Mouse (Mus musculus) neutrophil, adult 5-6 weeks (primary cell): ENCODE results near the gene Gpr84. TPM values are rescaled to one million over a fixed set of nuclear protein-coding genes. Genes with fewer than 3 reads are reported as not detected.

Experiments used
- ATAC-seq: fragments of 151-379, 151-347 bp; 2 replicates; pipeline ENCODE4 v1.8.0; 2017; ENCODE audit warnings: mild to moderate bottlenecking, moderate TSS enrichment; ENCODE audit not compliant: insufficient number of reproducible peaks, poor library complexity, low FRiP score, severe bottlenecking; ENCODE audit errors: extremely low read depth
- total RNA-seq: library from RNA; stranded (forward); fragments of 200-1000 nt; gene quantifications from 2 replicates; pipeline ENCODE4 v1.2.3, GENCODE M21; 2017

Gpr84 gene
- 0.49 TPM in 1 of 2 replicates, not detected in the other for total RNA-seq

DNA sequence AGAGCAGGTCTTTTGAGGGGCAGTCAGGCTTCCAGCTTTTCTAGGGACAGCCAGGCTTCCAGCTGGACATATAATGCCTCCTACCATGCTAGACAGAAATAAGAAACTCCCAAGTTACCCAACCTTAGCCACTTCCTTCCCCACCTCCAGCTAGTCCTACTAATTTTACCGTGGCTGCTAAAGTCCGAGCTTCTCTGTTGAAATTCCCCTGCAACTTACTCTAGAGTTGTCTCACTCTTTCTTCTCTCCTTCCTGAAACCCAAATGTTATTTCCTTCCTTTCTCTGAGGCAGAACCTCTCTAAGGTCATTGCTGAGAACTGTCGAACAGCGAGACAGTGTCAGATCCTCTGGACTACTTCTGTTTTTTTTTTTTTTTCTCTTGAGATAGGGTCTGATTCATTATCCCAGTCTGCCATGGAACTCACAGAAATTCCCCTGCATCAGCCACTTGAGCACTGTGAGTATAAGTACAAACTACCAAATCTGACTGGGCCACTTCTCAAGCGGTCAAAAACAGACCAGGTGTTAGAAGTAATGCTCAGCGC, at the start of gene Gpr84:
Gene Gpr84, minus strand, starts transcription at position 248 of the 546 bp plus-strand sequence.
- no peak for ATAC-seq

DNA sequence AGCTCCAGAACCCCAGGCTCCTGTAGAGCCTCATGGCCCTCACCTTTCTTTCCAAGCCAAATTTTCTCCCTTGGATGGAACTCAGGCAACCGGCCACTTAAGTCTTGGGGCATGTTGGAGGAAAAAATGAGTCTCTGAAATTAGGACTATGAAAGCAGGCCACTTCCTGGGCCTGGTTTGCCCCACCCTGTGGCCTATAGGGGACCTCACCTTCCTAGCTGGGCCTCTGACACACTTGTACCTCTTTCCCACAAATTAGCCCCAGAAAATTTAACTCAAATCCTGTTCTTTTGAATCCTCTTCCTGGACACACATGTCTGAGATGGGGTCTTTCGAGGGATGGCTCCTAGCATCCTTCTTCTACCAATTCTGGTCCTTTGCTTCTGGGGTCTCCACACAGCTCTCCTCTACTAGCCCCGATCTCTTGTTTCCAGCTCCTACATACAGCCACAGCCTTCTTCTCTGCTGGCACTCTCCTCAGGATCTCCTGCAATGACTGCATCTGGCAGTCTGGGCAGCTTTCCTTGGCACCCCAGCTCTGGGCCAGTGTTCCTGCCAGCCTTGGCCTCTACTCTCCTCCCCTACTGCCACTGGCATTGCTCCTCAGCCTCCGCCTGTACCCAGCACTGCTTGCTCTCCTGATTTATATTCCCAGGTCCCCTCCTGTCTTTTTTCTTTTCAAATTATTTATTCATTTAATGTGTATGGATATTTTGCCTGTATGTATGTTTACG, 49.6 kb upstream of the Gpr84 start:
- no peak for ATAC-seq

DNA sequence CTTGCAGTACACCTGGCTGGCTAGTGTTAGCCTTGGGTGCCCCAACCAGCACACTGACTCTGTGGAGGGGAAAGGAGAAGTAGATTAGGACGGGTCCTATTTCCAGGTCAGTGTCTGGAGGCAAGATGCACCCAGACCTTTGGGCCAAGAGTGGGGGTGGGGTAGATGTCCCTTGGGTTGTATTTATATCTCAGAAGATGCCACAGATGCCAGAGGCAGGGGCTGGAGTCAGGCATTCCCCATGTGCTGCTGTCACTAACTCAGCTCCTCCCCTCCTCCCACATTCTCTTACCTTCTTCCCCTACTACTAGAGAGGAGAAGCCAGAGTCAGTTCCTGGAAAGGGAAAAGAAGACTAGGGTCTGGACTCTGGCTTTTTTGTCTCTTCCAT, 48.7 kb upstream of the Gpr84 start:
- no peak for ATAC-seq

DNA sequence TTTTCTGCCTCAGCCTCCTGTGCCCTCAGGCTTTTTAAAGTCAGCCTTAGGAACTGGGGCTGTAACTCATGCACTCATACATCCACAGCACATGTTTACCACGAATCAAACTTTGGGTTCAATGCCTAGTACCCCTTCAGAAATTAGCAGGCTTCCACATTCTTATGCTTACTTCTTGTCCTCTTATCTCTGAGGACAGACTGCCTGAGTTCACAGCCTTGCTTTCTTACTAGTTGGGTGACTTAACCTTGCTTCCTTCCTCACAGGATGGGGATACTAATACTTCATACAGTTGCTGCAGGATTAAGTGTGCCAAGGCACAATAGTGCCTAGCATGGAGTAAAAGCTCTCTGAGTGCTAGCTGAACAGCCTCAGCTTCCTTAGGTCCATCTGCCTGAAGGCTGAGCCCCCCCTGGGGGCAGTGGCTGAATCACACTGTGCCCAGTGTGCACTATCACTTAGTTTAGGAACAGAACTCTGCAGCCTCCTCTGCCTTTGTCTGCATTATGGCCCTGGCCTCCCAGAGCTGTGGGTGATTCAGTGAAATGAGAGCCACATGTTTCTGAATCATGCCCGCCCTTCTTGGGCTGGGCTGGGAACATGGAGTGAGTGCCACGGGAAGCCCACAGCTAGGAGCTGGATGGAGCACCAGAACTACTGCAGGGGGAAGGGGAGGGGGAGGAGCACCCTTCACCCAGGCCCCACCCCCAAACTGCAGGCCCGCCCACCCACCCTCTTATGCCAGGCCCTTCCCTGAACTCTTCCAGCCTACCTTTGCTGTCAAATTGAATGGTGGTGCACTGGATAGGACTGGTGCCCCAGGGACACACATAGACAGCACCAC, 48.1 kb upstream of the Gpr84 start:
- no peak for ATAC-seq

DNA sequence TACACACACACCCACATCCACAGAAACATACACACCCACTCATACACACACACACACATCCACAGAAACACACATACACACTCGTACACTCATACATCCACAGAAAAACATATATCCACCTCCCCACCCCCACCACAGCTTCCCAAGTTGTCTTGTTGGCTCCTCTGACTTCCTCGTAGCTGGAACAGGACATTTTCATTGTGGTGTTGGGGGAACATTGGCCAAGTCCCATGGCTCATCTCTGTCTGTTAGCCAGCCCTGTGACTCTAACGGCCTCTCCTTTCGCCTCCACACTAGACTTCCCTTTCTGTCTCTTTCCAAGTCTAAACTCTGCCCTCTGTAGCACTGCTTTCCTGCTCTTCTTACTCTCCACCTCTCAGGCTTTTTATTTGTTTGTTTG, 47.4 kb upstream of the Gpr84 start:
- no peak for ATAC-seq

DNA sequence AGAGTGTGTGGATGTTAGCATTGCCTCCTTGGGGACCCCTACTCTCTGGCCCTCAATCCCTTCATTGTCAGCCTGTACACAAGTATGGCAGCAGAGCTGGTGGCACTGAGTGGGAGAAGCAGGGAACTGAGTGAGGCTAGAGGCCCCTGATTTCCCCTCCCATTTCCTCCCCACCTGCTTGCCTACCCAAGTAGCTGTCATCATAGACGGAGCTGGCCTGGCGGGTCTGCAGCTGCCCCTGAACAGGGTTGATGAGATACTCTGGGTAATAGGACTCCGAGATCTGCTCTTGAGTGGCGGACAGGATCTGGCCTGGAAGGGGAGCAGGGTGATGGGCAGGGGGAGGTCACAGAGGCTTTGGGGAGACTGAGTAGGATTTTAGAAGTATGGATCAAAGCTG, 45.7 kb upstream of the Gpr84 start:
- ATAC-seq = no peak

DNA sequence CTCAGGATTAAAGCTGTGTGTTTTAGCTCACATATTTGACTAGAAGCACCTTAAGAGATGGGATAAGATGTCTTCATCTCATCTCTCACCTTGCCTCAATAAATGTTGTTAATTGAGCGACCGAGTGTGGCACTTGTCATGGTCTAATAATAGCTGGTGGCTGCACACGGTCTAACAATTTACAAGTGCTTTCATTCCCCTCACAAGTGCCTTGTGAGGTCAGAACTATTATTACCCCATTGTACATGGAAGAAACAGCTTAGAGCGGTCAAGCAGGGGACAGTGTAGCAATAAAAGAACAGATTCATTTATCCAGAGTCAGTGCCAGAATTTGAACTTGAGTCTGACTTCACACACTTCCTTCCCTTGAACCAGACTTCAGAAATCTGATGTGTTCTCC, 45.0 kb upstream of the Gpr84 start:
- ATAC-seq = no peak

DNA sequence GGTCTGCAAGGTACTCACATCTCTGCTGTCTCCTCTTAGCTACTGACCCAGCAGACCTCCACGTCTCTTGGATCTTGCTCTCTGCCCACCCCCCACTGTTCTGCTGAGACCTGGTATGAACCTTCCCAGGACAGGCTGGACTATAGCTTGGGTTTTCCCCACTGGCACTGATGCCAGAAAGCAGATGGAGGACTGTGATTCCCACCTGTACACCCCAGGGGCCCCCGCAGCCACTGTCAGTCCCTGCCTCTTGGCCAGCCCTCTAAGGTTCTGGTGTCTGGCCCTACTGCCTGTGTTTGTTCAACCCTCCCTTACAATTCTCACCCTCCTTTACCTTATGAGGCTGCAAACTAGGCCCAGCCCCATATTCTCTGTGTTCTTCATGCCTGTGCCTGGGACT, 44.3 kb upstream of the Gpr84 start:
- ATAC-seq = no peak

DNA sequence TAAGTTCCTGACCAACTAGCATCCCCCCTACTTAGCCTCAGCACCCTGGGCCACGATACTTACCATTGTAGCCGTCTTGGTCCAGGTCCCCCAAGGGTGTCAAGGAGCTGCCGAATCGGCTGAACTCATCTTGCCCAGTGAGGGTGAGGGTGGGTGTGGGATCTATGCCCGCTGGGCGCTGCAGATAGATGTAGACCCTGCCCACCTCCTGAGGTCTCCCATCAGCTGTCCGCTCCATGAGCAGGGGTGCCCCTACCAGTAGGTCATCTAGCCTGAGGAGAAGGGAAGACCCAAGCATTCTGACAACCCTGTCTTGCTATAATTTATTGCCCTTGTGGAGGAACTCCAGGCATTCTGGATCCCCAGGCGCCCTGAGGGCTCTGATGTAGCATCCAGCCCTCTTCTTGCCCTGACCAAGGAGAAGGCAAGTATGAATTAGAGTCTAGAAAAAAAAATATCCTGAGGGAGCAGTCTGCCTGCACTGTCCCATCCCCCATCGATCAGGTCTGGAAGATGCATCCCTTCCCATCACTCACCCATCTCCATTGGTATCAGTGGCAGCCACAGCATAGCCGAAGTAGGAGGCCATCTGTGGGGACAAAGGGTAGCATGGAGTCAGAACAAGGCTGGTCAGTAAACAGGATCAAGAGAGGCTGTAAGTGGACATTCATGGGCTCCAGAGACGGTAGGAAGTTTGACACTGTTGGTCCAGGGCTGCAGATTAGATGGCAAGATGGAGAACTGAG, 43.3 kb upstream of the Gpr84 start:
- ATAC-seq = no peak

DNA sequence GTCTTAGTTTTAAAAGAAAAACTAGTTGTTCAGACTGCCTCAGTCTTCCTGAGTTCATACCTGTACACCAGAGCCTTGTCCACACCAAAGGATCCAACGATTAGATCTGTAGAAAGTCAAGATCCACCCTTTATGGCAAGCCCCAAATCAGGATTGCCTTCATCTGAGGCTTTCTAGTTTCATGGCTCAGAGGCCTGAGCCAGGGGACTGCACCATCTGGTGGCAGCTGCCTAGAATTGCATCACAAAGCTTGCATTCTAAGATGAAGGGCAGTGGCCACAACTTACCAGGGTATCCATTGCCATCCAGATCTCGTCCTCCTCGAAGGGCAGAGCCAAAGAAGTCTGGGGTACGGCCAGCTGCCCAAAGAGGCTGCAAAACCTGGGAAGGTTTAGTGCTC, 42.4 kb upstream of the Gpr84 start:
- peak; percentile 72 for ATAC-seq

DNA sequence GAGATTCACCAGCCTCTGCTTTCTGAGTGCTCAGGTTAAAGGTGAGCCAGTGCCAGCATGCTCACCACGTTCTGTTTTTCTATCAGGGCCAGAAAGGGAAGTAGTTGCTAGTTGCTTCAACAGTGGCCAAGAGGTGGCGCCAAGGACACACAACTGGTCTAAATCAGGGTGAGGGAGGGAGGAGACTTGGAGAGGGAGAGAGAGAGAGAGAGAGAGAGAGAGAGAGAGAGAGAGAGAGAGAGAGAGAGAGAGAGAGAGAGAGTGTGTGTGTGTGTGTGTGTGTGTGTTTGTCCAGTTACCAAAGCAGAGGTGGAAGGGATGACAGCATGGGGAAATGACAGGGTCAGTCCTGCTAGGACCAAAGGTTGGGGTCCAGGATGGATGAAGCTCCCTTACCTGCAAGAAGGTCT, 36.9 kb upstream of the Gpr84 start:
- peak; percentile 85 for ATAC-seq

DNA sequence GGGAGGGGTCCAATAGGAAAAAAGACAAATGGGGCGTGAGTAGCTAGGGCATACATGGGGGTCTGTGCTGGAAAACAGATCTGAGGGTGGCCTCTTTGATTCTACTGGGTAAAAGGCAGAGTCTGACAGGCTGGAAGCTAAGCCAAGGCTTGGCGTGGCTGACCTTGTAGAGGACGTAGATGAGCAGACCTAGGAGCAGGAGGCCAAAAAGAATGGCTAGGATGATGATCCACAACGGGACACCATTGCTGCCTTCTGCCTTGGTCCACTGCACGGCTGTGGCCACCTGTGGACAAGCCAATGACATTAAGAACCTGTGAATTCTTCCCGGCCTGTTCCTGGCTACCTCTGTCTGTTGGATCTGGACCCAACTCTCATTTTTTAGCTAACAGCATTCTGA, 35.4 kb upstream of the Gpr84 start:
- no peak for ATAC-seq

DNA sequence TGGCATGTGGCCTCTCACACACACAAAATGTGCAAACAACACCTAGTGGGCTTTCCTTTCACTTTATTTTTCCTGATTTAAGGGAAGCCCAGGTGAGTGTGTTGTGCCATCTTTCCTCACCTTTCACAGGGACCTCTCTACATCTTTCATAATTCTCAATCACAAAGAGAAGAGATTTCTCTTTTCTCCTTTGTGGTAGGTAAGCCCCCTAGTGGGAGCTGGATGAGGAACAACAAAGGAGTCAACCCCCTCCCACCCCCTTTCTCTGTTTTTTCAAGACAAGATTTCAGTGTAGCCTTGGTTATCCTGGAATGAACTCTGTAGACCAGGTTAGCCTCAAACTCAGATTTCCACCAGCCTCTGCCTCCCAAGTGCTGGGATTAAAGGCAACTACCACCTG, 33.1 kb upstream of the Gpr84 start:
- ATAC-seq = no peak

DNA sequence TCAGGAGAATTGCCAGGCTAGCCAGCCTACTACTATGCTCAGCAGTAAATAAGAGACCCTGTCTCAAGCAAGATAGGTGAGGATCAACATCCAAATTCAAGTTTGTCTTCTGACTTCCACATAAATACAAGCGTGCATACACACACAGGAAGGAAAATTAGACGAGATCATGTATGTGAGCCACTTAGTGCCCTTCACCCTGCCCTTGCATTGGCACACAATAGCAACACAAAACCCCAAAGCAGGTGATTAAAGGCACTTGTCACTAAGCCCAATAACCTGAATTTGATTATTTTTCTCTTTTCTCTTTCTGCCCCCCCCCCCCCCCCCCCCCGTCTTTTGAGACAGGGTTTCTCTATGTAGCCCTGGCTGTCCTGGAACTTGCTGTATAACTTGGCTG, 32.6 kb upstream of the Gpr84 start:
- ATAC-seq = no peak

DNA sequence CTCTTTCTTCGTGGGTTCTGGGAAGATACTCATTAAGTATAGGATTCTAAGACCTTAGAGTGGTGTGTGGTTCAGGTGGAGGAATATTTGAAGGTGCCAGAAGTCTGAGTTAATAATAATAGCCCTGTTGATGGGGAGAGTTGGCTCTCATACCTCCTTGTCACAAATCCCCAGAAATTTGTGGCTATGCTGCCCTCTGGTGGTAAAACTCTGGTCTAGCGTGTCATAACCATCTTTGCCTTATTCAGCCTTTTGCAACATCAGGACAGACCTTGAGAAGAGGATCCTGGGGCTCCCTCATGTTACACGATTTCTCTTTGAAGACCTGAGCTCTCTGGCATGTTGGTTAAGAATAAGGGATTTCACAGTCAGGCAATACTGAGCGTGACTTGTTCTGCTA, 32.0 kb upstream of the Gpr84 start:
- ATAC-seq = peak; percentile 55; the same call in 1 of the 2 replicates

DNA sequence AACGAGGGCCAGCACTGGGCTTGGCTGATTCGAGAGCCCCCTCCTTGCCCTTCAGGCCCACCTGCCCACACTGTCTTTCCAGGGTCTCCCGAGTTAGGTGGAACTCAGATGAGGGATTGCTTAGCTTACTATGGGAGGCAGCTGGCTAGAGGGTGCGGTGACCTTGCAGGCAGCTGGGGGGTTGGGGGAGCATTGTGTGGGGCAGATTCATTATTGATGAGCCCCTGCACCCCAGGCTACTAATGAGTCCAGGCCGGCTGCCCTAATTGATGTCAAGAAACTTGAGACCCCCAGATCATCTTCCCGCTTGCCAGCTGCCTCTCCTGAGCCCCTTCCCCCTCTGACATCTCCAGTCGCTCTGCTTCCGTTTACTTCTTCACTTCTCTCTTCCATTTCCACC, 31.1 kb upstream of the Gpr84 start:
- ATAC-seq = no peak

DNA sequence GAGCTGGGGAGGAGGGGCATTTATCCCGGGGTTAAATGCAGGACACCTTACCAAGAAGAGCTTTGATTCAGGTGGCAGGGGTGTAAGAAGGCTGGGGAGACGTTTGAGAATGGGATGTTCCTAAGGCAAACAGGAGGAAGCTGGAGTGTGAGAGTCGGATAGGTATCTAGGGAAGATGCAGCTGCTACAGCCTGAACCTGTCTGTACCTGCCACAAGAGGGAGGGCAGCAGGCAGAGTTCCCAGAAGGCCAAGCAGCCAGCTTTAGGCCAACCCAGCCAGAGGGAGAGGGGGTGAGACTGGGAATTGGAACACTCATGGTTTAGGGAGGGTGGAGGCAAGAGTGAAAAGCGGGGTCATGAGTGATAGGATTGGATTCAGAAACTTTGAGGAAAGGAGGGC, 30.4 kb upstream of the Gpr84 start:
- no peak for ATAC-seq

DNA sequence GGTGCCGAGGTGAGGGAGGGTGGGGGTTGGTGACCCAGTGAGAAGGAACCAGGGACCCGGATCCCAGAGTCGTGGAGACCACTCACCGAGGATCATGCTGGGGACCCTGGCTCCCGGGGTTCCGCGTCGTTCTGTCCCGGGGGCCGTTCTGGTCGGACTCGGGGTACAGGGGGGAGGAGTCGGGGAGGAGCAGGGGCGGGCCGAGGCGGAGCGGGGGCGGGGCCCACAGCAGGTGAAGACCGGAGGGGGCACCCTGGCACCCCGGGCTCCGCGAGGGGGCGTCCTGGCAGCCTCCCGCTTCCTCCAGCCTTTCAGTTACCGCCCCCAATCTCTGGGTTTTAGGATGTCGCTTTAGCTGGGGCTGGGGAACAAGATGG, 29.5 kb upstream of the Gpr84 start, which contains the start of gene Zfp385a:
Gene Zfp385a, minus strand, starts transcription at position 133 of the 377 bp plus-strand sequence.
- ATAC-seq = peak; percentile 11; the same call in 1 of the 2 replicates

DNA sequence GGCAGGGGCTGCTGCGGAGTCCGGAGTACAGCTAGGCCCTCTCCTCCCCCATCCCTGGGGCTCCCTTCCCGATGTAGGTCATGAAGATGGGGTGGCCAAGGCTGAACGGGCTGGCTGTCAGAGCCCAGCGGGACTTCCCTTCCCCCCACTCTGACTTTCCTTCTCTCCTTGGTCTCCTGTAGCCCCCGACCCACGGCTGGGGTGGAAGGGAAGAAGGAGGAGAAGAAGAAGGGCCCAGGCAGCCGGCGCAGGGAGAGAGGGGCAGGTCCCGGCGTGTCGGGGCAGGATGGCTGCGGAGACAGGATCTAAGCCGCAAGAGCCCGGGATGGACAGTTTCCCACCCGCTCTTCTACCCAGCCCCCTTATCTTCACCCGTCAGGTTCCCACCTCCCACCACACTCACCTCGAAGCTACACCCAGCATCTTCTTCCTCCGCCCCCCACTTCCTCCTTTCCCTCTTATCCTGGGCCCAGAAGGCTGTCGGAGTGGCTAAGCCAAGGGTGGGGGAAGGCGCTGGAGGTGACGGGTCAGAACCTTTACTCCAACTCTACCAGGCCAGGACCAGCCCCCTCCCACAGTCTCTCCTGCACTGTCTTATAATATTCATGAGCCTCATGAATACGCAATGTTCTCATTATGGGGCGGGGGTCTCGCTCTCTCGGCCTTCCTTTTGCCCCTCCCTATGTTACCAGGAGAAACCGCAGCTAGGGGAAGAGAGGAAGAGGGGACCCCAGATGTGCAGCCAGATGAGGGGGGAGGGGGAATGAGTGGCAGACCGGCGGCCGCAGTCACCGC, 29.0 kb upstream of the Gpr84 start:
- no peak for ATAC-seq
